Mouse (Mus musculus): Measurements from ENCODE around the gene Pds5b. TPM values are rescaled to one million over a fixed set of nuclear protein-coding genes. Genes with fewer than 3 reads are reported as not detected.
"Not testable (repeated sequence)": the region's sequence is repeated elsewhere in the genome, so short reads cannot be mapped to it uniquely, and the experiment has no call there.

Gene Pds5b
- total RNA-seq, 2 experiments from 2014 or later, result 73.1 to 75.1 TPM

GRCm38 (mm10) chr5:150819520-150819919 is 146.0 kb downstream of the Pds5b start:
- no peak for DNase-seq (ENCODE audit: low spot score in 2 of 2)

GRCm38 (mm10) chr5:150821152-150821551 is 147.6 kb downstream of the Pds5b start:
- DNase-seq (ENCODE audit: low spot score in 2 of 2), result peak in 1 of 2 experiments; percentile 19

- DNase-seq (ENCODE audit: low spot score in 2 of 2), result no peak
These were observed 149.2 kb downstream of the Pds5b start for GRCm38 (mm10) chr5:150822781-150823180.

- no peak for DNase-seq (ENCODE audit: low spot score in 2 of 2)
These were observed 149.8 kb downstream of the Pds5b start for GRCm38 (mm10) chr5:150823361-150823760.

GRCm38 (mm10) chr5:150829499-150829898 is 156.0 kb downstream of the Pds5b start:
- no peak for DNase-seq (ENCODE audit: low spot score in 2 of 2)

- no peak for DNase-seq (ENCODE audit: low spot score in 2 of 2)
These were observed 157.2 kb downstream of the Pds5b start for GRCm38 (mm10) chr5:150830718-150831117.

GRCm38 (mm10) chr5:150836782-150837181 is 163.2 kb downstream of the Pds5b start:
- DNase-seq (ENCODE audit: low spot score in 2 of 2), result no peak

- DNase-seq (ENCODE audit: low spot score in 2 of 2), result no peak
These were observed 166.4 kb downstream of the Pds5b start for GRCm38 (mm10) chr5:150839688-150840541.

GRCm38 (mm10) chr5:150840596-150840995 is 167.1 kb downstream of the Pds5b start:
- DNase-seq (ENCODE audit: low spot score in 2 of 2), result no peak

- DNase-seq (ENCODE audit: low spot score in 2 of 2), result no peak
These were observed 172.4 kb downstream of the Pds5b start for GRCm38 (mm10) chr5:150845961-150846360.

- DNase-seq (ENCODE audit: low spot score in 2 of 2), result no peak
These were observed 177.3 kb downstream of the Pds5b start for GRCm38 (mm10) chr5:150850821-150851220.

GRCm38 (mm10) chr5:150852097-150852496 is 178.6 kb downstream of the Pds5b start:
- not testable (repeated sequence) for DNase-seq (ENCODE audit: low spot score in 2 of 2)

GRCm38 (mm10) chr5:150854506-150854905 is 181.0 kb downstream of the Pds5b start:
- no peak for DNase-seq (ENCODE audit: low spot score in 2 of 2)

GRCm38 (mm10) chr5:150859642-150860194 is 186.2 kb downstream of the Pds5b start:
- DNase-seq (ENCODE audit: low spot score in 2 of 2), result peak; percentile 32 to 56

Other genes with a start within 250 kb of the Pds5b start
- gene Zar1l, start 155.6 kb upstream of the Pds5b start, total RNA-seq (2021), result 1 to 10 TPM; 1.3 to 1.6 TPM
- gene Brca2, start 151.1 kb upstream of the Pds5b start, total RNA-seq (2021), result 1 to 10 TPM; 4.6 to 8.3 TPM
- 10 to 100 TPM; 53.9 to 58.4 TPM for gene N4bp2l1, start 76.6 kb upstream of the Pds5b start, total RNA-seq (2021)
- gene N4bp2l2, start 7.6 kb upstream of the Pds5b start, total RNA-seq (2021), result 10 to 100 TPM; 82.2 to 88.5 TPM